Mouse (Mus musculus) frontal cortex, postnatal 25 days (tissue): Measurements from ENCODE around the gene Hist1h2ae.

Experiments used
- DNase-seq, 2 experiments: peaks; one replicate each; pipeline ENCODE4 v3.0.0; 2022; ENCODE audit warnings: low spot score in 2 of 2

Hist1h2ae gene

GRCm38 (mm10) chr13:23521703-23522102 is 49.3 kb downstream of the Hist1h2ae start:
- DNase-seq = peak; percentile 72 to 80
